Mouse (Mus musculus) bone marrow macrophage, adult 2 months (primary cell): Measurements from ENCODE around the gene Afap1l2. TPM values are rescaled to one million over a fixed set of nuclear protein-coding genes. Genes with fewer than 3 reads are reported as not detected.

Source experiments
- H3K27ac ChIP-seq: 2 replicates; pipeline ENCODE4 v1.5.1; 2012; ENCODE audit warnings: low read depth, low read length; ENCODE audit not compliant: insufficient read depth
- H3K4me1 ChIP-seq: 2 replicates; pipeline ENCODE4 v1.6.1; 2012; ENCODE audit warnings: low read length; ENCODE audit not compliant: control insufficient read depth, insufficient read depth
- H3K4me3 ChIP-seq: 2 replicates; pipeline ENCODE4 v1.5.1; 2012; ENCODE audit warnings: mild to moderate bottlenecking, low read length, moderate library complexity; ENCODE audit not compliant: insufficient read depth
- CTCF ChIP-seq: IDR thresholded peaks from 2 replicates; pipeline ENCODE4 v1.5.1; 2012; ENCODE audit warnings: low read depth, mild to moderate bottlenecking, low read length, moderate library complexity
- POLR2A ChIP-seq: IDR thresholded peaks from 2 replicates; pipeline ENCODE4 v1.6.1; 2012; ENCODE audit warnings: mild to moderate bottlenecking, low read depth, low read length, borderline replicate concordance
- polyA plus RNA-seq: library from polyadenylated mRNA; stranded (reverse); fragments of >200 nt; gene quantifications from 2 replicates; pipeline ENCODE4 v1.2.4, GENCODE M21; 2012; ENCODE audit not compliant: missing spikeins, insufficient read depth, insufficient read length

The Afap1l2 gene
- polyA plus RNA-seq, 1 experiment = not detected

DNA sequence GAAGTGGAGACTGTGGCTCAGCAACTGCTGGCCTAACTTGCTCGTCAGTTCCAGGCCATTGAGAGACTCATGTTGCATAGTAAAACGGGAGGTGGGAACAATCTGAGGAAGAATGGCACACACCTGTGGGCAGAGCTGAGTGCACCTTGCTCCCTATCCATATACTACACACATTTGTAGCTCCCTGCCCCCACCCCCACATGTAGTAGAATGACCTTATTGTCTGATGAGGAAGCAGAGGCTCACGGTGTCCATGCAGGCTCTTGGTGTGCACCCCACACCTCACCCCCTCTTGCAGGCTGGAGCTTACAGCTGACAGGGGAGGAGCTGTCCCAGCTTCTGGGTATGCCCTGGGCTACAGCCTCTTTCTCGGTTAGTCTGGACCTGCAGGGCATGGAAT lies 140.3 kb downstream of the Afap1l2 start:
- Histone ChIP-seq H3K27ac (no peak overlapping the region), H3K4me1 (no peaks in the 10 kb centered on the region), H3K4me3 (no peak overlapping the region)
- TF ChIP-seq POLR2A = no peak
- no peak for TF ChIP-seq CTCF

Other genes starting within 250 kb of the Afap1l2 start
- 18.2 and 22.2 TPM in 2 replicates for gene Ccdc186, start 186.0 kb downstream of the Afap1l2 start, polyA plus RNA-seq
- not detected in 2 replicates for gene Tdrd1, start 182.0 kb downstream of the Afap1l2 start, polyA plus RNA-seq
- not detected in 2 replicates for gene Vwa2, start 134.0 kb downstream of the Afap1l2 start, polyA plus RNA-seq